Mouse (Mus musculus) right cerebral cortex, postnatal 36 days (tissue): ENCODE data around the gene Alox8.

Experiments used
- DNase-seq, 2 experiments: peaks; one replicate each; pipeline ENCODE4 v3.0.0; 2022; ENCODE audit warnings: low spot score in 2 of 2, mixed read lengths in 1 of 2

Gene Alox8

GRCm38 (mm10) chr11:69197743-69198142 is at the start of gene Alox8:
Gene Alox8, minus strand, starts transcription at chr11:69197843.
- DNase-seq = no peak

DNA sequence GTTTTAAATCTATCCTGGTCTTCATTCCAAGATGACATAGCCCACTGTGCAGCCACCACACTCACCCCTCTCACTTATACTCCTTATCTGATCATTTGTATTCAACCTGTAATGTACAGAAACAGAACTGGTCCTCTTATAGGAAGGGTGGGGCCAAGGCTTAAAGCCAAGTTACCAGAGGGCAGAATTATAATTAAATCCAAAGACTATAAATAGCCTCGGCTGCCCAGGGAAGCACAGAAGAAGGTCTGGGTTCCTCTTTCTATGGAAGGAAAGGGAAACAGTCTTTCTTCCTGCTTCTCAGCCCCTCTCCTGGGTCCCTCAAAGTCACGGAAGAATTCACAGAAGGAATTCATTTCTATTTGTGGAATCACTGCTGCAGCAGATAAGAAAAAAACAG is 48.0 kb upstream of the Alox8 start:
- DNase-seq = no peak

DNA sequence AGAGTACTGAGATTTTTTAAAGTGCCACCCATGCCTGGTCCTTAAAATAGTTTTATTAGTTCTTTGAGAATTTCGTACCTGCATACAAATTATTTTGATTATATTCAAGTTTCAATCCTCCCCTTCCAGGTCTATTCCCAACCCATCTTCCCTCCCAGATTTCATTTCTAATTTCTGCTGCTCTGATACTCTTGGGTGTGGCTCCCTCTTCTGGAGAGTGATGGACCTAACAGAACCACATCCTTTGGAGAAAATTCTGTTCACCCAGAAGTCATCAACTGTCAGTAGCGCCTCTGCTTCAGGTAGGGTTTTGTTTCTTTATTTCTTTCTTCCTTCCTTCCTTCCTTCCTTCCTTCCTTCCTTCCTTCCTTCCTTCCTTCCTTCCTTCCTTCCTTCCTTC is 47.3 kb upstream of the Alox8 start:
- no peak for DNase-seq

DNA sequence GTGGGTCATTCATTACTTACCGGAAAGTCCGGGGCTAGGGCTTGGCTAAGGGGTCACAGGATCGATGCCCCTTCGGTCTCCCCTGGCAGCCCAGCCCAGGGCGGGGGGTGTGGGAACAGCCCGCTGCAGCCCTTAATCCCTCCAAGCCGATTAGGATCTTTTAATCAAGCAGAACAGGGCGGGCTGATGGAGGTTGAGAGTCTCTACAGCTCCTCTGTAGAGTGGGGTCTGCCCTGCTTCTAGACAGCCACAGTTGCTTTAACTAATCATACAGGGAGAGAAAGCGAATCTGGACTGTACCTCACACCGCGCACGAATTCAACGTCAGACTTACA is 39.2 kb upstream of the Alox8 start, which contains the start of gene Gucy2e:
Gucy2e (minus strand) TSS at position 111 of the 335 bp plus-strand sequence.
- DNase-seq = no peak

- DNase-seq = no peak
Observed at GRCm38 (mm10) chr11:69236061-69236925, 38.6 kb upstream of the Alox8 start.

- peak; percentile 34 to 50 for DNase-seq
Observed at GRCm38 (mm10) chr11:69235285-69236060, 37.8 kb upstream of the Alox8 start.

GRCm38 (mm10) chr11:69233141-69233540 is 35.5 kb upstream of the Alox8 start:
- no peak for DNase-seq

DNA sequence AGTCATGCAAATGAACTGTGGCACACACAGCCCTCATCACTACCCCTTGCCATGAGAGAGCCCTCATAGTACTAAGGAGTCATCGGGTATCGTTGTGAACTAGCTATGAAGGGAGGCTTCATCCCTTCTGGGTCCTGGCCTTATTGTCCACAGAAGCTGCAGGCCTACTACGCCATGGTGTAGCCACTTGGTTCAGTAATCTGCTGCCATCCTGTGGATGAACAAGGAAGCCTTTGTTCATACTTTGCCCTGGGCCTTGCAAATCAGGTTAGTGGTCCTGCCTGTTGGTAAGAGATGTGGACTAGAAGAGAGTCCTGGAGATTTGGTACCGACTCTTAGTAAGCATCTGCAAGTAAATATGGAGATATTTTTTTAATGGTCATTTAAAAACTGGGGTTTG is 32.8 kb upstream of the Alox8 start:
- DNase-seq = no peak

DNA sequence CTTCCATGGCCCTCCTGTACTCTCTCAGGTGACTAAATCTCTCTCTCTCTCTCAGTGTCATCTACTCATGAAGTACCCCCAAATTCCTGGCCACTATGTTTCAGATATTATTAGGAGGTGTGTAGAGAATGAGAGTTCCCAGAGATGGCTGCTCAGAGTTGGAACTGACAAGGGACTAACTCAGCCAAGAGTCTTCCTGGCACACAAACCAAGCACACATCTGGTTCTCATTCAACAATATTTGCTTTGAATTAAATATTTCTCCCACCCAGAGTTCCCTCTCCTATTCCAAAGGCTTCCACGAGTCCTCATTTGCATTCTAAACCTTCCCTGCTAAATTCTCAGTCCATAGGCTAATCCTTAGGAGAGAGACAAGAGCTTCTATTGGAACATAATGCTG is 28.1 kb upstream of the Alox8 start:
- DNase-seq = no peak

GRCm38 (mm10) chr11:69223101-69223500 is 25.5 kb upstream of the Alox8 start:
- DNase-seq = no peak

GRCm38 (mm10) chr11:69221070-69221469 is 23.4 kb upstream of the Alox8 start:
- DNase-seq = no peak

DNA sequence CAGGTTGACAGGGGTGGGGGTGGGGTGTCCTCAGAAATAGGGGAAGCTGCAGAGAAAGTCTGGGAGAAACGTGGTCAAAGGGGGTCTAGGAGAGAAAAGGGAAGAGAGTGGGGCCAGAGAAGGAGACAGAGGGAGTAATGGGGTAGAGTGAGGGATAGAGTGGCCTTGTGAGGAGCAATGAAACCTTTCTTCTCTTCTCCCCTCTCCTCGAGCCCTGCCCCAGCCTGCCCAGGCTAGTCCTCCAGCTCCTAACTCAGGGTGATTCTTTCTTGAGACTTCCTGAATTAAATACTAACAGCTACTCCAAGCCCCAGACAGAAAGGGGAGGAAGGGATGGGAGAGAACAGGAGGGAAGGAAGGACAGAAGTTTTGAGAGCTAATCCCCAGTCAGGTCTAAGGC is 21.0 kb upstream of the Alox8 start:
- DNase-seq = no peak

DNA sequence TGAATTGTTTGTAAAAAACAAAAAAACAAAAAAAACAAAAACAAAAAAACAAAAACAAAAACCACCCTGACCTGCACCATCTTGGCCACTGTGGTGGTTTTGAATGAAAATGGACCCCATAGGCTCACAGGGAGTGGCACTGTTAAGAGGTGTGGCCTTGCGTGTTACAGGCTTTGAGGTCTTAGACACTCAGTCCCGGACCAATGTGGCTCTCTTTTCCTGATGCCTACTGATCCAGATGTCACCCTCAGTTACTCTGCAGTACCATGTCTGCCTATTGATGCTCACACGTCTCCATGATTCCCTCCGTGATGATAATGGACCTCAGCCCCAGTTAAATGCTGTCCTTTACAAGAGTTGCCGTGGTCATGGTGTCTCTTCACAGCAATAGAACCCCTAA is 19.8 kb upstream of the Alox8 start:
- no peak for DNase-seq

GRCm38 (mm10) chr11:69211431-69211830 is 13.8 kb upstream of the Alox8 start:
- DNase-seq = peak; percentile 40 to 56

DNA sequence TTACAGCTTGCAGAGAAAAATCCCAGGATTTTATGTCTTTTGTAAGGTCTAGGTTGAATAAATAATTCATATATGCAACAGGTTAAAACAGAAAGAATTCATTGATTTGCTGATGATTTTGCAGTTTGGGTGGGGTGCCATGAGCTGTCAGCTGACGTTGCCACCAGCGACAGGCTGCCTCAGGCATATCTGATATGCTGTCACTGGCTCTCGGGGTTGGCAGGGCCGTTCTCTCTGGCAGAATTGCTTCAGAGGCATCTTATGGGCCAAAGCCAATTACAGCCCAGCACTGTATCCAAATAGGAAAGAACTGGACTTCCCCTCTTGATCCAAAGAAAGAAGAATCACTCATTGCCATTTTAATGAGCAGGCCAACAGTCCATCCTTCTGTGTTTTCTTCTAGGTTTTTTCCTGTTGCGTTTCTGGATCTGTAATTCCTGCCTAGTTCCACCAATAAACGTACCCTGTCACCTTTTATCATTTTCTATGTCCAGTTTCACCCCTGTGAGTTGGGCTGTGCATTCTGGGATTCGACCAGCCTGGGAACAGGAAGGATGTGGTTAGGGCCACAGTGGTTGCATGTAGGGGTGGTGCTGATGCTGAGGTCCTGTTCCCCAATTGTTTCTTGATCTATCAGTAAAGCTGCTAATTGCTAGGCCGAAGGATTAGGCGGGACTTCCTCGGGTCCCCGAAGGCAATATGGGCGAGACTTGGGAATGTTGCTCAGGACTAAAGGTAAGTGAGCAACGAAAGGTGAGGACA is 5.0 kb upstream of the Alox8 start:
- DNase-seq = no peak

GRCm38 (mm10) chr11:69200231-69200630 is 2.6 kb upstream of the Alox8 start:
- no peak for DNase-seq

DNA sequence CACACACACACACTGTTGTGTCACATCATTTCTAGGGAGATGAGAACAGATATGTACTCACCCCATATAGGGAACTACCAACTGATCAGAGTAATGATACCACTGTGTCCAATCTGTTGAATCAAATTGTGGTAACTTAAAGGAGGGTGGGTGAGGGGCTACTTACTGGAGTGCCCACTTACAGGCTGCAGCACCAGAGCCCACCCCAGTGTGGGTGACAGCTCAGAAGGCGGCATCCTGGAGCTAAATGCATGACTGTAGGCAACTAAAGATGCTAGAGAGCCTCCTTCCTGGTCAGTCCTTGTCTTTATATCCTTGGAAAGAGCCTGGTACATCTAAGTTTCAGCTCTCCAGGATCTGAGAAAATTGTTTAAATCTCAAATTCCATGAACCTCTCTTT is 1.6 kb upstream of the Alox8 start:
- no peak for DNase-seq

GRCm38 (mm10) chr11:69197194-69197593 is 449 bp downstream of the Alox8 start:
- DNase-seq = no peak

DNA sequence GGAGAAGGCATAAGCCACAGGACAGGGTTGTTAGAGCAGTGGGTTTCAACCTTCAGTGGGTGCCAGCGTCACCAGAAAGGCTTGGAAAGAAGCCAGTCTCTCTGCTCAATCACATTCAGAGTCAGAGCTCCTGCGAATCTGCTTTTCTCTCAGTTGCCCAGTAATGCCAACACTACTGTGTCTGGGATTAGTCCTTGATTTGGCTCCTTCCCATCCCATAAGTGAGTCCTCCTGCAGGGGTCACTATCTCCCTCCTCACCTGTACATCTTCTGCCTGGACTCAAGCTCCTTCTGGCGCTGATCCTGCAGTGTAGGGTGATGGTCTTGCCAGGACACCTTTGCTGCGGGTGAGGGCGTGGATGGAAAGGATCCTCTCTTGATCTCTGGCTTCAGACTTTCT is 877 bp downstream of the Alox8 start:
- no peak for DNase-seq

DNA sequence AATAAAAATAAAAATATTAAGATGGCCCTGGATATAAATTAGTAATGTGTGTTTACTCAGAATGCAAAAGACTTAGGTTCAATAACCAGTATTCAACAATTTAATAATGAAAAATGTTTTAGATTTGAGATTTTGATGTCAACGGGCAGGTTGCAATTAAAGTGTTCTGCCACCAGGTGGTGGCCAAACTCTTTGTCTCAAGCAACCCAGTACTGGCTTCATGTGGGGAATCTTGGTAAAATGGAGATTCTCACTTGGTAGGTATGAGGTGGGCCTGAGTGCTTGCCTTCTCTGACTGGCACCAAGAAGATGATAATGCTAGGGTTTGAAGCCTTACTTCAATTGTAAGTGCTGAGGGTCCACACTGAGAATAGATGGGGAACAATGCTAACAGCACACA is 4.8 kb downstream of the Alox8 start:
- DNase-seq = no peak

DNA sequence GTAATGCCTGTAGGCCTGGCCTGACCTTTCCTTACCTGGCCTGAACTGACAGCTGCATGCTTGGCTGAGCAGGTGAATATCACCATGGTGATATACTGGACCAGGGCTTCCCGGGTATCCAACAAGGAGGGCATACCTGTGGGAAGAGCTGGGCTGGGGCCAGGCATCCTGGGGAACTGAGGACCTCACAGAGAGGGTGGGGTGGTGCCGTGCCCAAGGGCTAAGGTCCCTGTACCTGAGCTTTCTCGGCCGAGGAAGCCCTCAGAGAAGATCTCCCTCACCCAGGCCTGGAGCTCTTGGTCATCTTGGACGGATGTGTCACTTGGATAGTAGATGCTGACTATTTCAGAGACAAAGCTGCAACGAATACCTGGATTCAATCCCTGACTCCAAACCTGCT is 11.7 kb downstream of the Alox8 start:
- no peak for DNase-seq

- DNase-seq = no peak
Observed at GRCm38 (mm10) chr11:69185031-69185430, 12.6 kb downstream of the Alox8 start.
